Mouse (Mus musculus) MEL (cell line): Measurements from ENCODE around the gene Ebp.

Source experiments
- ELF1 ChIP-seq: IDR thresholded peaks from 2 replicates; pipeline ENCODE4 v1.6.1; 2014; ENCODE audit warnings: low read depth, mild to moderate bottlenecking, inconsistent platforms, low read length, improper control_type of control experiment, moderate library complexity
- ETS1 ChIP-seq: IDR thresholded peaks from 2 replicates; pipeline ENCODE4 v1.6.1; 2012; ENCODE audit warnings: low read depth, mild to moderate bottlenecking, inconsistent platforms, low read length, improper control_type of control experiment, moderate library complexity
- GABPA ChIP-seq: IDR thresholded peaks from 2 replicates; pipeline ENCODE4 v1.6.1; 2012; ENCODE audit warnings: low read depth, mild to moderate bottlenecking, inconsistent platforms, low read length, improper control_type of control experiment, moderate library complexity
- MAFK ChIP-seq: IDR thresholded peaks from 2 replicates; pipeline ENCODE4 v1.6.1; 2011; ENCODE audit warnings: low read depth, mild to moderate bottlenecking, low read length, improper control_type of control experiment, borderline replicate concordance
- MXI1 ChIP-seq: IDR thresholded peaks from 2 replicates; pipeline ENCODE4 v1.6.1; 2011; ENCODE audit warnings: mild to moderate bottlenecking, low read depth, low read length, improper control_type of control experiment
- NRF1 ChIP-seq: IDR thresholded peaks from 2 replicates; pipeline ENCODE4 v1.6.1; 2014; ENCODE audit warnings: low read depth, mild to moderate bottlenecking, inconsistent platforms, low read length, improper control_type of control experiment, moderate library complexity; ENCODE audit not compliant: poor library complexity, insufficient read depth, severe bottlenecking
- POLR2A ChIP-seq, 2 experiments: IDR thresholded peaks; 2 replicates each; pipeline ENCODE4 v1.6.1; 2011 to 2012; ENCODE audit warnings: low read length in 2 of 2, mild to moderate bottlenecking in 2 of 2, control low read depth in 1 of 2, improper control_type of control experiment in 1 of 2, low read depth in 1 of 2, moderate library complexity in 1 of 2; ENCODE audit not compliant: control insufficient read depth in 1 of 2, insufficient read depth in 1 of 2, poor library complexity in 1 of 2
- USF2 ChIP-seq, 2 experiments: IDR thresholded peaks; 2 replicates each; pipeline ENCODE4 v1.6.1; 2011 to 2012; ENCODE audit warnings: improper control_type of control experiment in 2 of 2, low read length in 2 of 2, borderline replicate concordance in 1 of 2, inconsistent platforms in 1 of 2, low read depth in 1 of 2, mild to moderate bottlenecking in 1 of 2; ENCODE audit not compliant: insufficient read depth in 1 of 2
- ZKSCAN1 ChIP-seq: IDR thresholded peaks from 2 replicates; pipeline ENCODE4 v1.6.1; 2012; ENCODE audit warnings: low read depth, mild to moderate bottlenecking, inconsistent platforms, low read length, improper control_type of control experiment, moderate library complexity

DNA sequence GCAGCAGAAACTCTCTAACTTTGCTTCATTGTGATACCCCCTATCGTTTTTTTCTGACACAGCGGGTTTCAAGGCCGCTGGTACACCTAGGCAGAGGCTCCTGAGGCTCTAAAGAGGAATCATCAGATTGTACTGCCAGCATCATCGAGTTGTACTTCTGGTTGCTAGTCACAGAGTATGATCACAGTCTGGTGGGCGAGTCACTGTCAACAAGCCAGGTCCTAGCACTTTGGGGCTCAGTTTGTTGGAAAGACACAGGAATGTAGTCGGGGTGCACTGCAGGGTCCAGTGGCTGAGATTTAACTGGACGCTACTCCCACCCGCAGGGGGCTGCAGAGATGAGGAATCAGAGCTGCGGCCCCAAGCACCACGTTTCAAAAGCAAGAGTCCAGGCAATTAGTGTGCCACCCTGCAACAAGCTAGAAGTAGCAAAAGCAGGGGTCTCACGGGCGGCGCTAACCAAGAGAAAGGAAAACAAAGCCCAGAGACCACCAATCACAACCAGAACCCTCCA lies 1.1 kb downstream of the Ebp start:
- no peak for TF ChIP-seq ELF1
- TF ChIP-seq POLR2A (IDR thresholded peaks at IDR 0.05; ENCODE audit: control insufficient read depth in 1 of 2, insufficient read depth in 1 of 2, low read depth in 1 of 2, low read length in 2 of 2, poor library complexity in 1 of 2), result no peak
- TF ChIP-seq NRF1, result no peak
- TF ChIP-seq GABPA, result no peak
- TF ChIP-seq ETS1, result no peak
- TF ChIP-seq ZKSCAN1, result no peak
- no peak for TF ChIP-seq MXI1
- no peak for TF ChIP-seq USF2 (IDR thresholded peaks at IDR 0.05; ENCODE audit: borderline replicate concordance in 1 of 2, insufficient read depth in 1 of 2, low read depth in 1 of 2, low read length in 2 of 2)
- TF ChIP-seq MAFK, result no peak
